Mouse (Mus musculus): ENCODE measurements around the gene Syn3.

- TF ChIP-seq CTCF (IDR thresholded peaks at IDR 0.05; ENCODE audit: borderline replicate concordance, extremely low read depth, insufficient read depth, insufficient read length) (no peak), POLR2A (IDR thresholded peaks at IDR 0.05; ENCODE audit: borderline replicate concordance, extremely low read depth, insufficient read depth, insufficient read length, poor library complexity, severe bottlenecking) (no peak)
These were observed 59.1 kb downstream of the Syn3 start for GRCm38 (mm10) chr10:86439640-86440039.
